Mouse (Mus musculus): ENCODE measurements at regions not wholly inside any gene's neighbourhood (a gene's known extent, or its start where the extent isn't known, plus 50 kb on each side); places are given as distances from the start of the nearest gene placed in this dataset.
"Not testable (repeated sequence)": the region's sequence is repeated elsewhere in the genome, so short reads cannot be mapped to it uniquely, and the experiment has no call there.

DNA sequence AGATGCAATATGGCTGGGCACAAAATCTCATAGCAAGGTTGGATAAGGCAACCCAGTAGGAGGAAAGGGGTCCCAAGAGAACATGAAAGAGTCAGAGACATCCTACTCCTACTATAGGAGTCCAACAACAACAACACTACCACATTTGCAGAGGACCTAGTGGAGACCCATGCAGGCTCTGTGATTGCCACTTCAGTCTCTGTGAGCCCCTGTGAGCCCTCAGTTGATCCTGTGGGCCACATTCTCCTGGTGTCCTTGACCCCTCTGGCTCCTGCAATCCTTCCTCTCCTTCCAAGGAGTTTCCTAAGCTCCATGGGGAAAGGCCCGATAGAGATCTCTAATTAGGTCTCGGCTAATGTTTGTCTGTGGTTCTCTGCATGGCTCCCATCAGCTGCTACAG is 72.3 kb upstream of the Sh3gl3 start:
- ATAC-seq (ENCODE audit: low FRiP score, low read depth): no peak
- Histone ChIP-seq H3K4me3 (no peak overlapping the region), H3K27me3 (no peaks in the 10 kb centered on the region), H3K4me1 (no peaks in the 10 kb centered on the region), H3K9me3 (no peaks in the 10 kb centered on the region), H3K9ac (replicated peaks) (no peak overlapping the region), H3K36me3 (no peaks in the 10 kb centered on the region), H3K4me2 (replicated peaks) (no peak overlapping the region), H3K27ac (replicated peaks) (no peak overlapping the region)
- WGBS: 86% methylated on average over 2 of the region's 2 CpGs

DNA sequence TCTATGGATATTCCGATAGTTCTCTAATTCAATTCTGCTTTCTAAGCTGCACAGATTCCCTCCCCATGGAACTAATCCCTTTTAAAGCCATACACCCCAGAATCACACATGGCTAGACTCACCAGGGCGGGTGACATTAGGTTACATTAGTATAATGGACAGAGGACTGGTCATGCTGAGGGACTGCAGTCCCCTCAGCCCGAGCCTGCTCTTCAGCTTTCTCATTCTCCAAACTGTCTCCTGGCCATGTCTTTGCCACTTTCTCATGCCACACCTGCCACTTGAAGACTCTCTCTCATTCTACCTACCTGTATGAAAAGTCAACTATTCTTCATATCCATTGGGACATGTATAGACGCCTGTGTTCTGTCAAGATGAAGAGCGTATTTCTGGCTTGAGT is 68.0 kb upstream of the Sh3gl3 start:
- ATAC-seq (ENCODE audit: low FRiP score, low read depth): no peak
- Histone ChIP-seq H3K27me3 (no peaks in the 10 kb centered on the region), H3K9ac (replicated peaks) (no peak overlapping the region), H3K36me3 (no peaks in the 10 kb centered on the region), H3K9me3 (no peaks in the 10 kb centered on the region), H3K27ac (replicated peaks) (no peak overlapping the region), H3K4me1 (no peaks in the 10 kb centered on the region), H3K4me2 (replicated peaks) (no peak overlapping the region), H3K4me3 (no peak overlapping the region)
- 81% methylated on average over 5 of the region's 5 CpGs for WGBS

DNA sequence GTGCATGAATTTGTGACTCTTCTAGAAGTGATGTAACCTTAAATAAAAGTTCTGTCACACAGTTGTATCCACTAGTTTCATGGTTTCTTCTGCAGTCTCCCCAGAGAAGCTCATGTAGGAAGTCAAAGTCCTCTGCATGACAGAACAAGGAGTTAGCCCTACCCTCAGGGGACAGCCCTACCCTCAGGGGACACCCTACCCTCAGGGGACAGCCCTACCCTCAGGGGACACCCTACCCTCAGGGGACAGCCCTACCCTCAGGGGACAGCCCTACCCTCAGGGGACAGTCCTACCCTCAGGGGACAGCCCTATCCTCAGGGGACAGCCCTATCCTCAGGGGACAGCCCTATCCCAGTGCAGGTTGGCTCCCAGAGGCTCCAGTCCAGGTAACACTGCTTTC is 64.5 kb upstream of the Sh3gl3 start:
- H3K36me3 ChIP-seq; H3K27me3 ChIP-seq; H3K9me3 ChIP-seq; H3K9ac ChIP-seq (replicated peaks); H3K4me1 ChIP-seq; ATAC-seq (ENCODE audit: low FRiP score, low read depth); H3K4me3 ChIP-seq; H3K27ac ChIP-seq (replicated peaks); H3K4me2 ChIP-seq (replicated peaks): not testable (repeated sequence)

DNA sequence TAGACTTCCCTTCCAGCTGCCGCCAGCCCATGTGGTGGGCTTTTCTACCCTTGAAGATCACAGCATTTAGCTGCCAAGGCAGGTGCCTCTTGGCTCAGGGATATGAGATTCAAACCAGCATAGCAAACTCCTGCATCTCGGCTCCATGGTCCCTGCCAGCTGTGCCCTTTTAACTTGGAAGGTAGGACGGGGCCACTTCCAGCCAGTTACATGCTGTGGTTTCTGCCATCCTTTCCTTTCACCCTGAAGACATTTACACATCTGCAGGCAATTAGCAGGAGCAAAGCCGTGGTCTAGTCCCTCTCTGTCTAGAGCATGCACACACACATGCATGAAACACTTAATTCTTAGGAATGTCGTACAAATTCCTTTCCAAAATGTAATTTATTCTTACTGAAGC is 64.1 kb upstream of the Sh3gl3 start:
- WGBS: 71% methylated on average over 5 of the region's 5 CpGs
- no peaks in the 10 kb centered on the region for H3K27me3 ChIP-seq
- no peak overlapping the region for H3K27ac ChIP-seq (replicated peaks)
- H3K9ac ChIP-seq (replicated peaks): no peak overlapping the region
- H3K9me3 ChIP-seq: no peaks in the 10 kb centered on the region
- no peak for ATAC-seq (ENCODE audit: low FRiP score, low read depth)
- H3K36me3 ChIP-seq: no peaks in the 10 kb centered on the region
- H3K4me3 ChIP-seq: no peak overlapping the region
- no peaks in the 10 kb centered on the region for H3K4me1 ChIP-seq
- no peak overlapping the region for H3K4me2 ChIP-seq (replicated peaks)

DNA sequence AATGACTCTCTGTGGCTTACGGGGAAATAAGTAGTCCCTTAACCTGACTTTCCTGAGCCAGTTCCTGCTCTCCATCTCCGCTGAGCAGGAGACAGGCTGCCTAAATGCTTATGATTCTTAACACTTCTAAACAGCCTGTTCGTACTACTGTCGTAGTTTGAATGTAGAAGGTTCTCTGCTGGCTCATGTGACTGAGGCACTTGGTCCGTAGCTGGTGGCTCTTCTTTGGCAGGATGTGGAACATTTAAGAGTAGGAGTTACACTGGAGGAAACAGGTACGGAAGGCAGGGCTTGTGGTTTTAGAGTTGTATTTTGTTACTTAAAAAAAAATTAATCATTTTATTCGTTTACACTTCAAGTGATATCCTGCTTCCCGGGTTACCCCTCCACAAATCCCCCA is 63.7 kb upstream of the Sh3gl3 start:
- no peak overlapping the region for H3K27ac ChIP-seq (replicated peaks)
- H3K27me3 ChIP-seq: no peaks in the 10 kb centered on the region
- no peak overlapping the region for H3K9ac ChIP-seq (replicated peaks)
- H3K9me3 ChIP-seq: no peaks in the 10 kb centered on the region
- no peak overlapping the region for H3K4me3 ChIP-seq
- no peaks in the 10 kb centered on the region for H3K4me1 ChIP-seq
- WGBS: 83% methylated on average over 8 of the region's 8 CpGs
- no peak for ATAC-seq (ENCODE audit: low FRiP score, low read depth)
- H3K4me2 ChIP-seq (replicated peaks): no peak overlapping the region
- no peaks in the 10 kb centered on the region for H3K36me3 ChIP-seq

DNA sequence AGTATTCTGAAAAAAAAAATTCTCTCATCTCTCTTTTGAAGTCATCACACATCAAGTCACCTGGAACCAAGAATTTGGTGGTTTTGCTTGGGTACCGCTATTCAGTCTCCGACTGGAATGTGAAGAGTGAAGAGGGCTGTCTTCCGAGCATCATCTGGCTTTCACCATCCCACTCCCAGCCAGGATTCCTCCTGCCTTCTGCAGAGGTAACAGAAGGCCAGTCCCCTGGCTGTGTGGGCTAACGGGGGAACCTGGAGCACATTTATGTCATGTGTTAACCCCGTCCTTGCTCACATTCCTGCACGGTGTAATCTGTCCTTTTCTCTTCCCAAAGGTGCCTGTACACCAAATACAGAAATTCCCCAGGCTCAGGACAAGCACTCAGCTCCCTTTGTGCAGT is 61.6 kb upstream of the Sh3gl3 start:
- ATAC-seq (ENCODE audit: low FRiP score, low read depth): no peak
- Histone ChIP-seq H3K36me3 (no peaks in the 10 kb centered on the region), H3K9ac (replicated peaks) (no peak overlapping the region), H3K4me2 (replicated peaks) (no peak overlapping the region), H3K4me1 (no peaks in the 10 kb centered on the region), H3K9me3 (no peaks in the 10 kb centered on the region), H3K4me3 (no peak overlapping the region), H3K27me3 (no peaks in the 10 kb centered on the region), H3K27ac (replicated peaks) (no peak overlapping the region)
- WGBS: 70% methylated on average over 6 of the region's 6 CpGs

DNA sequence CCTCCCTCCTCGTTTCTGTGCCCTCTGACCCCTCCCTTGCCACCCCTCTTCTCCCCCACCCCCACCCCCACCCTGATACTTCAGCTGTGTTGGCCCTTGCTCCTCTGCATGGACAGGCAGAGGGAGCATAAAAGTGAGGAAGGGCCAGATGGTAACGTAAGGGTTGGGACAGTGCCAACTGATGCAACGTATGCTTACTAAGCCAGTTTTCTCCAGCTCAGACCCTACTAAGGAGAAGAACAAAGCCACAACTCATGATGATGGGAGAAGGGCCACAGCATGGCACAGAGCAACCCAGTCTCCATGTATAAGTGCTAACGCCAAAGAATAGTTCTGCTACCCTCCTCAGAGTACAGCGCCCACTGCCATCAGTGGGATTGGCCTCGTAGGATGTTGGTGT is 58.0 kb upstream of the Sh3gl3 start:
- Histone ChIP-seq H3K9ac (replicated peaks) (no peak overlapping the region), H3K36me3 (no peaks in the 10 kb centered on the region), H3K4me3 (no peak overlapping the region), H3K9me3 (no peaks in the 10 kb centered on the region), H3K4me1 (no peaks in the 10 kb centered on the region), H3K27me3 (no peaks in the 10 kb centered on the region), H3K27ac (replicated peaks) (no peak overlapping the region), H3K4me2 (replicated peaks) (no peak overlapping the region)
- 88% methylated on average over 6 of the region's 6 CpGs for WGBS
- no peak for ATAC-seq (ENCODE audit: low FRiP score, low read depth)

DNA sequence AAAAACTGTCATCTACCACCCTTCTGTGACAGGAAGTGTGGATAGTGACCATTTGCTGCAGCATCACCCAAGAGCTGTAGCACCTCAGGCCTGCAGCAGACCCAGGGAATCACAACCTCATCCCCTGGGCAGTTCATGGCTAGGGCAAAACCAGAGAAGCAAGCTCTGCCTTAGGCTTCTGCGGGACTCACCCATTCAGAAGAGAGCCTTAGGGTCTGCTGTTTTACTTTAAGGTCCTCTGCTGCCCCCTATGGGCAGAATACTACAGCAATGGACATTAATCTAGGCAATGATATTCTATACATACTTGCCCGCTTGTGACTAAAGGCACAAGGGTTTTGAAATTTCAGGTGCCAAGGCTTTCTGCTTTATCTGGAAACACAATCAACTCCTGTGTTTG is 54.4 kb upstream of the Sh3gl3 start:
- Histone ChIP-seq H3K9me3 (no peaks in the 10 kb centered on the region), H3K27me3 (no peaks in the 10 kb centered on the region), H3K36me3 (no peaks in the 10 kb centered on the region), H3K4me1 (no peaks in the 10 kb centered on the region), H3K9ac (replicated peaks) (no peak overlapping the region), H3K4me2 (replicated peaks) (no peak overlapping the region), H3K27ac (replicated peaks) (no peak overlapping the region), H3K4me3 (no peak overlapping the region)
- ATAC-seq (ENCODE audit: low FRiP score, low read depth): peak; percentile 69; the same call in 1 of the 2 replicates
- WGBS: 24% methylated on average over 2 of the region's 2 CpGs

DNA sequence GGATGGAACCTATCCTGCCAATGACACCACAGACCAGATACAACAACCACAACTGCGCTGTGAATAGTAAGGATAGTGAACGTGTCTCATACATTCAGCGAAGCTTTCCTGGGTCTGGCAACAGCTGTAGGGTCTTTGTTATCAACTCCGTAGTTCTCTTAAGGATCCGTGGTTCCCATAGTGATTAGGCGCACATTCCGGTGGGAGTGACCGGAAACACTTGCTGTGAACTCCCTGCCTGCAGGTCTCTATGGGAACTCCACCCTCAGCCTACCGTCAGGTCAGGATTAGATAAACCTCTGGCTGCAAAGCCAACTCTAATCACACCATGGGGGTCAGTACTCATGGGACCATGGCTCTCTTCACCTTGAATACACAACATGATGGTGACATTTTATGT is 53.8 kb upstream of the Sh3gl3 start:
- Histone ChIP-seq H3K36me3 (no peaks in the 10 kb centered on the region), H3K9ac (replicated peaks) (no peak overlapping the region), H3K27me3 (no peaks in the 10 kb centered on the region), H3K27ac (replicated peaks) (no peak overlapping the region), H3K4me3 (no peak overlapping the region), H3K9me3 (no peaks in the 10 kb centered on the region), H3K4me1 (no peaks in the 10 kb centered on the region), H3K4me2 (replicated peaks) (no peak overlapping the region)
- ATAC-seq (ENCODE audit: low FRiP score, low read depth): no peak
- whole genome bisulfite sequencing: 44% methylated on average over 9 of the region's 9 CpGs

DNA sequence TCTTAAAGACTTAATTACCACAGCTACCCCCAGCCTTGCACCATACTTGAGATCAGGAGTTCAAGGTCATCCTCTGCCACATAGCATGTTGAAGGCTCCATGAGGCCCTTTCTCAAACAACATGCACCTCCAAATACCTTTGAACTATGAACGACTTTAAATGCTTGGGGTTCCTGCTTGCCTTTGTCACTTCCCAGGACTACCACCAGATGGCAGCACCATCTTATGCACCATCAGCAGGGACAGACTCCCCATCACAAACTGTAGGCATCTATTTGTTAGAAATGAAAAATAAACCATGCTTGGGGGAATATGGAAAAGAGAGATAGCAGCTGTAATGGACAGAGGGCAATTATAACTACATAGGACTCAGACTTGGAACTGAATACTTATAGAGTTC is 51.9 kb upstream of the Sh3gl3 start:
- Histone ChIP-seq H3K27me3 (no peaks in the 10 kb centered on the region), H3K4me1 (no peaks in the 10 kb centered on the region), H3K4me3 (no peak overlapping the region), H3K9ac (replicated peaks) (no peak overlapping the region), H3K36me3 (no peaks in the 10 kb centered on the region), H3K9me3 (no peaks in the 10 kb centered on the region), H3K4me2 (replicated peaks) (no peak overlapping the region), H3K27ac (replicated peaks) (no peak overlapping the region)
- no peak for ATAC-seq (ENCODE audit: low FRiP score, low read depth)
- WGBS: 3% methylated on average over 1 of the region's 1 CpGs
